Mouse (Mus musculus): ENCODE measurements around the gene Hnf1a. TPM values are rescaled to one million over a fixed set of nuclear protein-coding genes. Genes with fewer than 3 reads are reported as not detected.

The Hnf1a gene
- 0.06 TPM in 1 of 2 replicates, not detected in the other for polyA plus RNA-seq (2015; fragmentation: Nextera tagmentation; extraction: Ambion mirVana)

DNA sequence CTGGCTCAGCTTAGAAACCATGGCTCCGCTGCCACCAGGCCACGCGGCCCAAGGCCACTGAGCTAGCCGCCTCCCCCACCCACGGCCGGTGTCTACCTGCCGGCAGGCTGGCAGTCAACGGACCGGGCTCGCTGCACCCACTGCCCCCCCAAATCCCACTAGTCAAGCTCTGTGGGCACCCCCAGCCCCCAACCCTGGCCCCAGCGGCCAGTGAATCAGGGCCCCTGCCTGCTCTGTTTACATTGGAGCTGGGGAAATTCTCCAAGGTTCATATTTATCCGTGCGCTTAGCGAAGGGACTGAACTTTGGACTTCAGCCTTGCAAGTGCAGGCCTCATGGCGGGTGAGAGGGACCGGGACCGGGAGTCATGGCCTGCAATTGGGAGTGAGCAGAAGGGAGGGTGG, at the start of gene Hnf1a:
Gene Hnf1a, minus strand, starts transcription at position 271 of the 404 bp plus-strand sequence.
- Histone ChIP-seq H3K27ac (ENCODE audit: low read length) (no peak within 1 kb of the TSS), H3K4me2 (ENCODE audit: low read length) (no peak within 1 kb of the TSS), H3K36me3 (ENCODE audit: control insufficient read depth, insufficient read depth) (no peaks in the 10 kb centered on the region), H3K4me1 (replicated peaks; ENCODE audit: control insufficient read depth, insufficient read depth, low read length) (no peaks in the 10 kb centered on the region), H3K9ac (replicated peaks; ENCODE audit: low read depth, low read length) (no peak within 1 kb of the TSS), H3K9me3 (ENCODE audit: control insufficient read depth, low read length) (no peaks in the 10 kb centered on the region), H3K27me3 (replicated peaks; ENCODE audit: control insufficient read depth, insufficient read depth, low read length) (0 out of 2 replicates have a peak, but pooled peaks cover 2% of the 10 kb centered on the region), H3K4me3 (replicated peaks; ENCODE audit: low read length) (no peak within 1 kb of the TSS)
- 87% methylated on average over 17 of the region's 17 CpGs for WGBS
- ATAC-seq = no peak

DNA sequence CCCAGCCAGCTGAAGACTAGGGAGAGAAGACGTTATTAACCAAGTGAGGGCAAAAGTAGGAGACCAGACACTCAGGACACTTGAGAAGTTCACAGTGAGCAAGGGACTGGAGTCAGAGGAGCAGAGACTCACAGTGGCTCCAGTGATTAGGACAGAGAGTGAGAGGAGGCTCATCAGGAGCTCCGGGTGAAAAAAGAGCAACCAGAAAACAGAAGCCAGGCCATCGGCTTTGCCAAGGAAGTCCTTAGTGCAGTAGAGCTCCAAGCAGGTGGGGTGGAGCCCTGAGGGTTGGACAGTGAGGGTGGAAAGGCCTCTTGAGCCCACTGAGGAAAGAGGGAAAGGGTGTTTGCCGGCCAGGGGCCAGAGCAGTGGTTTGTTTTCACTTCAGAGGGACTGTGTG, 47.9 kb upstream of the Hnf1a start:
- ATAC-seq = no peak
- no peak overlapping the region for H3K27ac ChIP-seq (ENCODE audit: low read length)
- WGBS = 80% methylated on average over 4 of the region's 4 CpGs

DNA sequence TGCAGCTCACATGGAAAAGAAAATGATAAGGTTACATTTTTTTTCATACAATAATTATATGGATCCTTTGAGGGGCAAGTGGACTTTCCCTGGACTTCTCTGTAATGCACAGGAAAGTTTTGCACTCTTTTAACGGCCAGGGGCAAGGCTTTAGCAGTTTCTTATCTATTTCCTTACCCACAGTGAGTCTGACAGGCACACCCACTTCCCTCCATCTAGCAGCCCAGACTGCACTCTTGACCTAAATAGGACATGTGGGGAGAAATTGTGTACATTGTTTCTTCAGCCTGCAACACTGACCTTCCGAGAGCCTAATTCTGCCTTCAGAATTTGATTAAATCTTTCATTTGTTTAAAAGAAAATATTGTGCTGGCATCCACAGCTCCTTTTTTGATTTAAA, 47.4 kb upstream of the Hnf1a start:
- Histone ChIP-seq H3K36me3 (ENCODE audit: control insufficient read depth, insufficient read depth) (no peaks in the 10 kb centered on the region), H3K9ac (replicated peaks; ENCODE audit: low read depth, low read length) (no peak overlapping the region), H3K4me3 (replicated peaks; ENCODE audit: low read length) (no peak overlapping the region), H3K27me3 (replicated peaks; ENCODE audit: control insufficient read depth, insufficient read depth, low read length) (no peaks in the 10 kb centered on the region), H3K27ac (ENCODE audit: low read length) (no peak overlapping the region), H3K4me2 (ENCODE audit: low read length) (no peak overlapping the region), H3K4me1 (replicated peaks; ENCODE audit: control insufficient read depth, insufficient read depth, low read length) (peaks cover 11% of the 10 kb centered on the region), H3K9me3 (ENCODE audit: control insufficient read depth, low read length) (no peaks in the 10 kb centered on the region)
- ATAC-seq = no peak
- 77% methylated on average over 2 of the region's 2 CpGs for whole genome bisulfite sequencing

More for the DNA sequence above, 47.9 kb upstream of the Hnf1a start:
- peaks cover 7% of the 10 kb centered on the region for H3K4me1 ChIP-seq (replicated peaks; ENCODE audit: control insufficient read depth, insufficient read depth, low read length)
- no peaks in the 10 kb centered on the region for H3K36me3 ChIP-seq (ENCODE audit: control insufficient read depth, insufficient read depth)
- no peak overlapping the region for H3K4me2 ChIP-seq (ENCODE audit: low read length)
- no peaks in the 10 kb centered on the region for H3K27me3 ChIP-seq (replicated peaks; ENCODE audit: control insufficient read depth, insufficient read depth, low read length)
- H3K9me3 ChIP-seq (ENCODE audit: control insufficient read depth, low read length) = no peaks in the 10 kb centered on the region
- no peak overlapping the region for H3K9ac ChIP-seq (replicated peaks; ENCODE audit: low read depth, low read length)
- H3K4me3 ChIP-seq (replicated peaks; ENCODE audit: low read length) = no peak overlapping the region

DNA sequence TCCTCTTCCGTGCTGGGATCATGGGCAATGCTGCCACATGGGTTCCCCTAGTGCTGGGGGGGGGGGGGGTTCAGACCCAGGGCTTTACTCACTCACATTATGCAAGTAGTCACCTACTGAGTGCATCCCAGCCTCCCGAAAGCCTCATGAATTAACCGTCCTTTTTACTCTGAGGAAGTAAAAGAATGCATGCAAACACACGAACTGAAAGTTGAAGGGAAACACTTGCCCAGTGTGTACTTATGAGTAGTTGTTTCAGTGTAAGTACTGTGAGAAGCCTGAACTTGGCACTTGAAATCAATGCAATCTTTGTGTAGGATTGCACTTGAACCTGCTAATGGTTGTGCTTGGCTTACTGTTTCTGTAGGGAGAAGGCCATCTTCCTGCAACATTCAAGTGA, 44.2 kb upstream of the Hnf1a start:
- ATAC-seq = no peak
- Histone ChIP-seq H3K27me3 (replicated peaks; ENCODE audit: control insufficient read depth, insufficient read depth, low read length) (no peaks in the 10 kb centered on the region), H3K4me2 (ENCODE audit: low read length) (no peak overlapping the region), H3K36me3 (ENCODE audit: control insufficient read depth, insufficient read depth) (no peaks in the 10 kb centered on the region), H3K9me3 (ENCODE audit: control insufficient read depth, low read length) (no peaks in the 10 kb centered on the region), H3K4me1 (replicated peaks; ENCODE audit: control insufficient read depth, insufficient read depth, low read length) (peaks cover 27% of the 10 kb centered on the region), H3K4me3 (replicated peaks; ENCODE audit: low read length) (no peak overlapping the region), H3K27ac (ENCODE audit: low read length) (no peak overlapping the region), H3K9ac (replicated peaks; ENCODE audit: low read depth, low read length) (no peak overlapping the region)
- 35% methylated on average over 4 of the region's 4 CpGs for WGBS

DNA sequence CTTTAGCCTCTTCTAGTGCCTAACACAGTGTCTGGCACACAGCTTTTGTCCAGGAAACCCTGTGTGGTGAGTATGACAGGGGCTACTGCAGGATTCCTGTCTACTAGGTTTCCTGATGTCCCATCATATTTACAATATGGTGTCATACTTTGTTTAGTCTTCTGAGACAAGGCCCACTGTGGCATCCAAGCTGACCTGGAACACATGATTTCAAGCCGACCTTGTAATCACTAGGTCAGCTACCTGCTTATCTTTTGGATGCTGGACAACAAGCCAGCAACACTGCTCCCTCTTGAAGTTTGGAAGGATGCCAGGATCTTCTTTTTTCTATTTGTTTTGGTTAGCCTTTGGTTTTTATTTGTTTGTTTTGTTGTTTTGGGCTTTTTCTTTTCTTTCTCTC, 43.7 kb upstream of the Hnf1a start:
- Histone ChIP-seq H3K4me3 (replicated peaks; ENCODE audit: low read length) (no peak overlapping the region), H3K27ac (ENCODE audit: low read length) (no peak overlapping the region), H3K9ac (replicated peaks; ENCODE audit: low read depth, low read length) (no peak overlapping the region), H3K36me3 (ENCODE audit: control insufficient read depth, insufficient read depth) (no peaks in the 10 kb centered on the region), H3K27me3 (replicated peaks; ENCODE audit: control insufficient read depth, insufficient read depth, low read length) (no peaks in the 10 kb centered on the region), H3K4me2 (ENCODE audit: low read length) (no peak overlapping the region), H3K4me1 (replicated peaks; ENCODE audit: control insufficient read depth, insufficient read depth, low read length) (peaks cover 27% of the 10 kb centered on the region), H3K9me3 (ENCODE audit: control insufficient read depth, low read length) (no peaks in the 10 kb centered on the region)
- 46% methylated on average over 1 of the region's 1 CpGs for WGBS
- ATAC-seq = no peak

DNA sequence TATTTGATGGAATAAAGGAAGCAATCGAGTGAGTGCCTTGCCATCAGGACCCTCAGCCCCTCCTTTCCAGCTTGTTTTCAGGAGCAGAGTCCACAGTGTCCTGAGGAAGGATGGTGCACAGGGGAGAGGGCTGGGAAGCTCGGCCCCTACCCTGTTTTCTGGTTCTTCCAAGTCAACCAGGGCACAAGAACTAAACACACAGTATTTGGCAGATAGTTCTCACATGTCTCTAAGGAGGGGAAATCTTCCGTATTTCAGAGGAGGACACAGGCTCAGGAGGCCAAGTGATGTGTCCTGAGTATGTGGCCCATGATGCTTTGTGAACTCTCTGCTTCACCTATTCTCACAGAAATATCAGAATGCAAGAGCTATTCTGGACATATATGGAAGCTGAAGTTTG, 42.5 kb upstream of the Hnf1a start:
- Histone ChIP-seq H3K27me3 (replicated peaks; ENCODE audit: control insufficient read depth, insufficient read depth, low read length) (no peaks in the 10 kb centered on the region), H3K4me2 (ENCODE audit: low read length) (peak overlapping the region; percentile 71), H3K9ac (replicated peaks; ENCODE audit: low read depth, low read length) (no peak overlapping the region), H3K4me1 (replicated peaks; ENCODE audit: control insufficient read depth, insufficient read depth, low read length) (peaks cover 27% of the 10 kb centered on the region), H3K36me3 (ENCODE audit: control insufficient read depth, insufficient read depth) (no peaks in the 10 kb centered on the region), H3K4me3 (replicated peaks; ENCODE audit: low read length) (no peak overlapping the region), H3K9me3 (ENCODE audit: control insufficient read depth, low read length) (no peaks in the 10 kb centered on the region), H3K27ac (ENCODE audit: low read length) (no peak overlapping the region)
- no peak for ATAC-seq
- 54% methylated on average over 3 of the region's 3 CpGs for WGBS

DNA sequence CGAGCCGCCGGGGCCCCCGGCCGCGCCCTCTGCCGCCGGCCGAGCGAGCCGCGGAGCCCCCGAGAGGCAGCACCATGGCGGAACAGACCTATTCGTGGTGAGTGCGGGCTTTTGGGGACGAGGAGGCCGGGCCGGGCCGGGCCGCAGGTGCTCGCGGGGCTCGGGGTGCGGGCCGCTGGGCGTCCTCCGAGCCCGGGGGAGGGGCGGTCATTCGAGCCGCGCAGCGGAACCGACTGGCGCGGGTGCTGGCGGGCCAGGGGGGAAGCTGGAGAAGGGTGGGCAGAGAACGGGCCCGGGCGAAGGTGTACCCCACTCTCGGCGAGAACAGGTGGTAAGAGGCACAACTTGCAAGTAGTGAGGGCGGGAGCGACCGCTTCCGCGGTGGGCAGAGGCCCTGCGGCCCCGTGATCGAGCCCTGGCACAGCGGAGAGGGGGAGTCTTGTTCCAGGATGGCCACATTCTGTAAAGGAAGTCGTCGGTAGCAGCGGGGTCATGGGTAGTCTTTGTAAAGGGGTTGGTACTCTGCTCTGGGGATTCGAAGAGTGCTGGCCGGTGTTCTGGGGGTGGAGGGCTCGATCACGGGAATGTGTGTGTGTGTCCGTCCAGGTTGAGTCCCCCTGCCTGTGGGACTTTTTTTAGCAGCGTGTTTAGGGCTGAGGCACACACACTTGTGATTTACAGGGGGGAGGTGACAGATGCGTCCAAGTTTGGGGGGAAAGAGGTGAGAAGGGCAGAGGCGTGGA, 40.8 kb upstream of the Hnf1a start:
- Histone ChIP-seq H3K36me3 (ENCODE audit: control insufficient read depth, insufficient read depth) (no peaks in the 10 kb centered on the region), H3K4me2 (ENCODE audit: low read length) (peak overlapping the region; percentile 71), H3K27me3 (replicated peaks; ENCODE audit: control insufficient read depth, insufficient read depth, low read length) (no peaks in the 10 kb centered on the region), H3K4me3 (replicated peaks; ENCODE audit: low read length) (peak overlapping the region; percentile 88), H3K9ac (replicated peaks; ENCODE audit: low read depth, low read length) (peak overlapping the region; percentile 88), H3K4me1 (replicated peaks; ENCODE audit: control insufficient read depth, insufficient read depth, low read length) (peaks cover 27% of the 10 kb centered on the region), H3K9me3 (ENCODE audit: control insufficient read depth, low read length) (no peaks in the 10 kb centered on the region), H3K27ac (ENCODE audit: low read length) (peak overlapping the region; percentile 92)
- peak; percentile 37 for ATAC-seq
- WGBS = 1% methylated on average over 59 of the region's 63 CpGs

DNA sequence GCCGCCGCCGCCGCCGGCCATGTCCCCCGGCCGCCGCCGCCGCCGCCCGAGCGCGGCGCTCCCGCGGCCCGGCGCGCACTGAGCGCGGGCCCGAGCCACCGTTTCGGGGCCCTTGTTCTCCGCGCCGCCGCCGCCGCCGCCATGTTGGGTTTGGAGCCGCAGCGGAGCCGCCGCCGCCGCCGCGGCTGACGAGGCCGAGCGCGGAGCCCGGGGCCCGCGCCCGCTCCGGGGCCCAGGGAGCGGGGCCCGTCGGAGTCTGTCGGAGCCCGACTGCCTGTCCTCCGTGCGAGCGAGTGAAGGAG, 40.3 kb upstream of the Hnf1a start:
- H3K27ac ChIP-seq (ENCODE audit: low read length) = peak overlapping the region; percentile 92
- no peaks in the 10 kb centered on the region for H3K9me3 ChIP-seq (ENCODE audit: control insufficient read depth, low read length)
- H3K4me3 ChIP-seq (replicated peaks; ENCODE audit: low read length) = peak overlapping the region; percentile 88
- 0% methylated on average over 11 of the region's 57 CpGs for WGBS
- H3K36me3 ChIP-seq (ENCODE audit: control insufficient read depth, insufficient read depth) = no peaks in the 10 kb centered on the region
- no peak; the same call in 1 of the 2 replicates for ATAC-seq
- H3K27me3 ChIP-seq (replicated peaks; ENCODE audit: control insufficient read depth, insufficient read depth, low read length) = no peaks in the 10 kb centered on the region
- no peak overlapping the region for H3K4me2 ChIP-seq (ENCODE audit: low read length)
- H3K9ac ChIP-seq (replicated peaks; ENCODE audit: low read depth, low read length) = peak overlapping the region; percentile 88
- peaks cover 27% of the 10 kb centered on the region for H3K4me1 ChIP-seq (replicated peaks; ENCODE audit: control insufficient read depth, insufficient read depth, low read length)

DNA sequence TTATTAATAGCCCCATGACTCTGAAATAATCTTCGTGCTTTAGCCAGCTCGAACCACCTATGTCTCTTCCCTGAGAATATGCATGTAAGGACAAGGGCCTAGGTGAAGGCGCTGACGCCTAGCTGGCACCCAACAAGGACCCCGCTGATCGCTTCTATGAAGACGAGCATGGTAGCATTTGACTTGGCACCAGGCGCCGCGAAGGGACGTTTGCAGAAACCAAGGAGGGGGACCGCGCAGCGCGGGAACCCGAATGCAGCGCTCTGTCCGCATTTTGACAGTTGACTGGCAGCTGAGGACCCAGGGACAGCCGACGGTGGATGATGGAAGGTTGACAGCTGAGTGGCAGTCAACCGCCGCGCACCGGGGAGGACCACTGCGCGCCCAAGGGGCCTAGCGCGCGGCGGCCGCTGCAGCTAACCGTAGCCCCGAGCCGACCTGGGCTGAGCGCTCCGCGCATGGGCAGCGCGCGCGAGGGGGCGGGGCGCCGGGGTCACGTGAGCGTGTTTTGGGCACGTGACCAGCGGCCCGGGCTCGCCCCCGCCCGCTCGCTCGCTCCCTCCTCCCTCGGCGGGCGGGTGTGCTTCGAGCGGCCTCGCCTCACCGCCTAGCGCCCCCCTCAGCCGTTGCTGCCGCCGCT, 39.8 kb upstream of the Hnf1a start, which contains the start of gene Sppl3:
Gene Sppl3, plus strand, starts transcription at position 561 of the 640 bp plus-strand sequence.
- peak within 1 kb of the TSS; percentile 92 for H3K27ac ChIP-seq (ENCODE audit: low read length)
- no peaks in the 10 kb centered on the region for H3K36me3 ChIP-seq (ENCODE audit: control insufficient read depth, insufficient read depth)
- no peaks in the 10 kb centered on the region for H3K9me3 ChIP-seq (ENCODE audit: control insufficient read depth, low read length)
- H3K27me3 ChIP-seq (replicated peaks; ENCODE audit: control insufficient read depth, insufficient read depth, low read length) = no peaks in the 10 kb centered on the region
- peak within 1 kb of the TSS; percentile 88 for H3K9ac ChIP-seq (replicated peaks; ENCODE audit: low read depth, low read length)
- peaks cover 27% of the 10 kb centered on the region for H3K4me1 ChIP-seq (replicated peaks; ENCODE audit: control insufficient read depth, insufficient read depth, low read length)
- ATAC-seq = peak; percentile 93
- WGBS = under 1% methylated on average over 57 of the region's 65 CpGs
- peak within 1 kb of the TSS; percentile 89 for H3K4me2 ChIP-seq (ENCODE audit: low read length)
- H3K4me3 ChIP-seq (replicated peaks; ENCODE audit: low read length) = peak within 1 kb of the TSS; percentile 88

Data from forebrain, embryonic 16.5 days (tissue).